ENCODE assay signal across 8 mouse cellular contexts in genomic region chr4:86695081-86695480, GRCm38 (mm10). TPM values are rescaled to one million over a fixed set of nuclear protein-coding genes. Genes with fewer than 3 reads are reported as not detected.
A peak's percentile ranks its signal among the peaks of the same experiment; 100 is the strongest.
DNase-seq lines count a peak whose midpoint lies in the region; ATAC-seq and TF ChIP-seq lines count a peak whose summit lies in the region.

No protein-coding gene starts in this region.

- H3K27ac ChIP-seq in heart, adult 2 months: no peak overlapping the region
- no peak overlapping the region for H3K27ac ChIP-seq in heart, embryonic 12.5 days (ENCODE audit: poor library complexity, severe bottlenecking)
- no peak overlapping the region for H3K27ac ChIP-seq in small intestine, adult 2 months (ENCODE audit: insufficient read depth, low read depth, low read length)

- TF ChIP-seq CTCF in heart, adult 2 months (IDR thresholded peaks at IDR 0.05): peak; percentile 84
- TF ChIP-seq CTCF in small intestine, adult 2 months (IDR thresholded peaks at IDR 0.05; ENCODE audit: extremely low read depth, insufficient read length, insufficient replicate concordance, low read depth, low read length): peak; percentile 34; the same call in 1 of the 2 replicates

- H3K9me3 ChIP-seq in heart, embryonic 12.5 days (replicated peaks): no peaks in the 10 kb centered on the region

- no peak for TF ChIP-seq POLR2A in heart, adult 2 months (IDR thresholded peaks at IDR 0.05; ENCODE audit: insufficient read depth, low read depth, low read length)
- no peak for TF ChIP-seq POLR2A in small intestine, adult 2 months (IDR thresholded peaks at IDR 0.05; ENCODE audit: low read depth, low read length)

- no peaks in the 10 kb centered on the region for H3K27me3 ChIP-seq in heart, adult 2 months (ENCODE audit: control insufficient read depth, insufficient read depth, low read length)
- no peaks in the 10 kb centered on the region for H3K27me3 ChIP-seq in heart, embryonic 12.5 days (replicated peaks)
- H3K27me3 ChIP-seq in small intestine, adult 2 months (ENCODE audit: control insufficient read depth, insufficient read depth, low read length): no peaks in the 10 kb centered on the region

- intact Hi-C loops in heart, adult 2 months (cut with DNase I): loop anchor here (1.0 to 2.0 kb wide), 2 partner anchors 43 to 82 kb away; partner anchors contain the start of gene Haus6
- intact Hi-C loops in left cerebral cortex, postnatal 25 days (cut with DNase I): loop anchor here (1.0 to 5.0 kb wide), 2 partner anchors 43 to 462 kb away; no protein-coding TSS in a partner anchor

- no peak overlapping the region for H3K4me3 ChIP-seq in heart, adult 2 months
- no peak overlapping the region for H3K4me3 ChIP-seq in heart, embryonic 12.5 days
- no peak overlapping the region for H3K4me3 ChIP-seq in small intestine, adult 2 months (ENCODE audit: low read depth, low read length)

- no peak for ATAC-seq in heart, embryonic 12.5 days (ENCODE audit: insufficient number of reproducible peaks, low FRiP score)

- peaks cover 6% of the 10 kb centered on the region for H3K4me1 ChIP-seq in heart, adult 2 months (ENCODE audit: control insufficient read depth, insufficient read depth, low read length)
- no peaks in the 10 kb centered on the region for H3K4me1 ChIP-seq in heart, embryonic 12.5 days (replicated peaks)
- H3K4me1 ChIP-seq in small intestine, adult 2 months (ENCODE audit: control insufficient read depth, insufficient read depth, insufficient read length, low read length): peaks cover 5% of the 10 kb centered on the region; the same call in 1 of the 2 replicates

- peak; percentile 55 to 59 for DNase-seq in heart, adult 2 months
- peak; percentile 84 for DNase-seq in 416B (ENCODE audit: low read depth)
- DNase-seq in adrenal gland, adult 2 months: peak; percentile 76
- DNase-seq in embryo, embryonic 11.5 days (ENCODE audit: low read depth, low spot score): peak; percentile 35
- DNase-seq in left cerebral cortex, postnatal 25 days (ENCODE audit: low spot score in 2 of 2): peak; percentile 20 to 23
- no peak for DNase-seq in layer of hippocampus, adult 9-11 months

- H3K9ac ChIP-seq in heart, adult 2 months (ENCODE audit: low read depth, low read length): no peak overlapping the region
- H3K9ac ChIP-seq in heart, embryonic 12.5 days: no peak overlapping the region

- TF ChIP-seq EP300 in heart, adult 2 months (IDR thresholded peaks at IDR 0.05; ENCODE audit: insufficient read depth, low read depth, low read length): 0 out of 2 replicates have a peak, but pooled peaks have one; percentile 8

- H3K36me3 ChIP-seq in heart, adult 2 months (ENCODE audit: control insufficient read depth, insufficient read depth, low read length): peaks cover under 1% of the 10 kb centered on the region; the same call in 1 of the 2 replicates
- H3K36me3 ChIP-seq in heart, embryonic 12.5 days: no peaks in the 10 kb centered on the region
- no peaks in the 10 kb centered on the region for H3K36me3 ChIP-seq in small intestine, adult 2 months (ENCODE audit: control insufficient read depth, insufficient read depth, low read length)

- WGBS in heart, adult 2 months: 34% methylated on average over 6 of the region's 6 CpGs
- 40% methylated on average over 6 of the region's 6 CpGs for WGBS in heart, embryonic 12.5 days
- 29% methylated on average over 6 of the region's 6 CpGs for WGBS in small intestine, adult 2 months

- no peaks in the 10 kb centered on the region for H3K79me2 ChIP-seq in heart, adult 2 months (replicated peaks; ENCODE audit: control insufficient read depth, insufficient read depth, low read length)

- no peak overlapping the region for H3K4me2 ChIP-seq in heart, embryonic 12.5 days

RNA-seq across cellular contexts. Expression of gene Plin2, which starts 25.2 kb away (rescaled TPM):
- 100 to 1,000 TPM; 115 to 120 TPM for total RNA-seq in heart, adult 2 months (2021)
- 89.4 and 117 TPM in 2 replicates for polyA plus RNA-seq in heart, adult 2 months (2012; rRNA removed)
- 54.1 and 59.3 TPM in 2 replicates for polyA plus RNA-seq in heart, embryonic 12.5 days (2016; fragmentation: Nextera tagmentation; extraction: Ambion mirVana)
- 100 to 1,000 TPM; 465 to 481 TPM for total RNA-seq in adrenal gland, adult 2 months (2021)
- polyA plus RNA-seq in adrenal gland, adult 2 months (2012; rRNA removed): 304 TPM in 2 replicates
- 10 to 100 TPM; 10.8 to 12.3 TPM for total RNA-seq in left cerebral cortex, postnatal 25 days (2021)
- polyA plus RNA-seq in small intestine, adult 2 months (2012; rRNA removed): 41.0 and 119 TPM in 2 replicates

RNA-seq across cellular contexts. Expression of gene Dennd4c, which starts 53.3 kb away (rescaled TPM):
- total RNA-seq in heart, adult 2 months (2021): 10 to 100 TPM; 36.0 to 36.3 TPM
- 7.1 and 12.4 TPM in 2 replicates for polyA plus RNA-seq in heart, adult 2 months (2012; rRNA removed)
- polyA plus RNA-seq in heart, embryonic 12.5 days (2016; fragmentation: Nextera tagmentation; extraction: Ambion mirVana): 7.7 and 8.8 TPM in 2 replicates
- total RNA-seq in adrenal gland, adult 2 months (2021): 10 to 100 TPM; 41.3 to 51.5 TPM
- 3.7 and 4.8 TPM in 2 replicates for polyA plus RNA-seq in adrenal gland, adult 2 months (2012; rRNA removed)
- total RNA-seq in left cerebral cortex, postnatal 25 days (2021): 10 to 100 TPM in 1 of 2 experiments, 1 to 10 TPM in 1; 8.8 to 11.3 TPM
- polyA plus RNA-seq in small intestine, adult 2 months (2012; rRNA removed): 2.4 and 4.4 TPM in 2 replicates
